Mouse (Mus musculus) monocyte, adult 5-6 weeks (primary cell): Measurements from ENCODE around the gene Car12. TPM values are rescaled to one million over a fixed set of nuclear protein-coding genes. Genes with fewer than 3 reads are reported as not detected.

Experiments used
- ATAC-seq: fragments of 153-309, 156-312 bp; replicated peaks from 2 replicates; pipeline ENCODE4 v1.8.0; 2017; ENCODE audit warnings: mild to moderate bottlenecking; ENCODE audit not compliant: low TSS enrichment, insufficient number of reproducible peaks, severe bottlenecking, poor library complexity, low FRiP score
- total RNA-seq: library from RNA; stranded (forward); fragments of 200-1000, 200-491, 200-594 nt; gene quantifications from 3 replicates; pipeline ENCODE4 v1.2.3, GENCODE M21; 2017

Gene Car12
- total RNA-seq, 1 experiment from 2014 or later = not detected

DNA sequence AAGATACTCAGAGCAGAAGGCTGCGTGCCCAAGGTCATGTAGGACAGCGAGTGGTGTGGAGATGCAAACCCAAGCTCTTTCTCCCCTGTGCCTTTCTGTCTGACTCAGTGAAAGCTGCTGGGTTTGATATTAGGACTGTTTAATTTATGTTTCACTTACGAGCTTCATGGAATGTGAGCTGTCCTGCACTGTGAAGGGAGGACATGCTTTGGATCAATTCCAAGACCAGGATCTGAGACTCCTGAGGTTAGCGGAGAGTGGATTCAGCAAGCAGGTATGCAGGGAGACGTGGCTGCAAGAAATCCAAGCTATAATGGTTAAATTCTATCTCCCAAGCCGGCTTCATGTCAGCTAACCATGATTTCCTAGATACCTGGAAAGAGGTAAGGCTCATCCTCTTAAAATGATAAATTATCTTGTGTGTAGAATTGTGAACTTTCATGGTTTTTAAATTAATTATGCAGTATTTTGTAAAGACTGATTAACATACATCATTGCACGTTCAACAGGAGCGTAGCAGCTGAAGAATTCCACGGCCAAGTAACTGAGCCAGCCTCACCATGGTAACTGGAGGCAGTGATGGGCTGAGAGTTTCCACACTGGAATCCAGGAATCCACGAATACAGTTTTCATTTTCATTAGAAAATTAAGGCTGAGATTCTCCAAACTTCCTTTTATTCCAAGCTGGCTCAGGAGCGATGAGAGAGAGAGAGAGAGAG lies 5.3 kb upstream of the Car12 start:
- no peak for ATAC-seq

DNA sequence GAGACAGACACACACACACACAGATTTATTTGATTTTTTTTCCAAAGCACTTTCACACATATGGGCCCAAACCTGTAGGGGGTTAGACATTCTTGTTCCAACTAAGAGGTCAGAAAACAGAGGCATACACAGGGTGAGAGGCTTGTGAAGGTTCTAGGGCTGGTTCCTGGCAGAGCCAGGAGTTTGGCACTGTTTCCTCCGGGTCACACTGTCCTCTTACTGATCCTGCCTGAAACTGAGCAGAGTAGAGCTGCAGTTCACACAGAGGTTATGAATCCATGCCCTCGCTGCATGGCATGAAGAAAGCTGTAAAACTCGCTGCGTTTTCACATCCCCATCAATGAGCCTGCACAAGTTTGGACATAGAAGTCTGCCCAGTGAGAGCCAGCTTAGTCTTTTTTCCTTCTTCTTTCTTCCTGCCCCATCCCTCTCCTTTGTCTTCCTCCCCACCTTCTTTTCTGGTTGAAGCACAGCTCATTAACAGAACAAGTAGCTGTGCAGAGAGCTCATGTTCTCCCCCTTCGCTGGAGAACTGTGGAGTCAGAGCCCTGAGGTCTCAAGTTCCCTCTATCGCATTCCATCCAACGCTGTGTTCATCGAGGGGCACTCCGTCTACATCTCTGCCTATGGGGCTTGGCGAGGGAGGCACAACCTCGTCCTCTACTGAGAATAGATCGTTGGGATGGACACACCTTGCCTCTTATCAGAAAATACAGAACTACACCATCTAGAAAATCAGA lies 4.5 kb upstream of the Car12 start:
- ATAC-seq = no peak

DNA sequence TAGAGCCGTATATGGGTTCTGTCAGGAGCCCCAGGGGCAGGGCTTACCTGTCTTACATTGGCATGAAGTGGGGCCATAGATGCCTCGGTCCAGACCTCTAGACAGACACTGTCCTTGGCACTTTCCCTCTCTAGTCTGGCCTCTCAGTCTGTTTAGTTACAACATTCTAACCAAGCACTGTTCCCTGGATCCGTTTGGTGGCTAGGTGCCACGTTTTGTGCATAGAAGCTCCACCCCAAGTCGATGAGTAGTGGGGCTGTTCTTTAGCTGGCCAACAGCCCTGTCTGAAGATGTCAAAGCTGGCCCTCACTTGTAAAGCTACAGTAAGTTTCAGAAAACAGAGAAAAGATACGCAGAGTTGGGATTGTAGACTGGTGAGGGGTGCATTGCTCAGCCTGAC lies 2.9 kb upstream of the Car12 start:
- ATAC-seq = no peak

DNA sequence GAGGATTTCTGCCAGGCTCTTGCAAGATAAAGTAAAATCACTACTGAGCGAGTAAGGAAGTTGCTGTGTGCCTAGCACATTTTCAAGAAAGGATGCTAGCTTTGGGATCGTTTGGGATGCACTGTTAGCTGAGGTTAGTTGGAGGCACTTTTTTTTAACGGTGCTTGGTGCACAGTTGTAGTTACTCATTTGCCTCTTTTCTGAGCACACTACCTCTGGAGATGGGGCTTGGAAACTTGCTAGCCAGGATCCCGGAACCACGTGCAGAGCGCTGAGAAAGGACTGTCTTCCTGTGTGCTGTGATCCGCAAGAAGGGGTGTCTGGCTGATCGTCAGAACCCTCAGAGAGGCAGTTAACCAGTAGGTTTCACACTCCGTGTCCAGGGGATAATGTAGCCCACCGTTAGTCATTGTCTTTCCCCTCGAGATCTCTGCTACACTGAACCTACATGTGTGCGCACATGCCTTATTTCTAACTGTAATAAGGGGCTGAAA lies 583 bp downstream of the Car12 start:
- ATAC-seq = no peak

DNA sequence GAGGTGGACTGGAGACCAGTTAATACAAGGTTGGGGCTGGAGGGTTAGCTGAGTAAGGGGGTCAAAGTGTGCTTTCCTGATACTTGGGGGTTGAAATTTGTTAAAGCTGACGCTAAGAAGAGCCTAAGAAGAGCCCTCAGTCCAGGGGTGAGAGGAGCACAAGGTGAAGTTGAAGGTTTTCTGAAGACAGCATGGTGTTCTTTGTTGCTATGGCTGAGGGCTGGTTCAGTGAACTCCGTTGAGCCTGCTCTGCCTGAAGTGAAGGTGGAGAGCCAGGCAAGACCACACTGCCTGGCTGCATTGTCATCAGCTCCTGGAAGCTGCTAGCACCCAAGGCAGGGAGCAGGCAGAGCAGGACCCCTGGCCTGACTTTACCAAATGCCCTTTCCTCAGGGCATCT lies 1.9 kb downstream of the Car12 start:
- ATAC-seq = no peak

DNA sequence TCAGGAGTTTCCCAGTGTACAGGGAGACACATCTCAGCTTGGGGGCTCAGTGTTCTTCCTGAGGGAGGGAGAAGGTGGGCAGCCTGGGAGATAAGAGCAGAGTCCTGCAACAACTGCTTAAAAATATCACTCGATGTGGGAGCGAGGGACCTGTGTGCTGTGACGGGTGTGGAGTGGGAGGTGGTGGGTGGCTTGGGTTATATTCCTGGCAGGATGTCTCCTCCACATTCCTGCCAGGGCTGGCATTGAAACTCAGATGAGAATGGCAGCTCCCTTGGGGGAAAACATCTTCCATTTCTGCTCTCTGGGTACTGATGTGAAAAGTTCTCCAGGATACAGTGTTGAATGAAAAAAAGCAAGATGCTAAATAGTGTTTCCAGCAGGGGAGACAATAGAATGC lies 3.0 kb downstream of the Car12 start:
- ATAC-seq = no peak

DNA sequence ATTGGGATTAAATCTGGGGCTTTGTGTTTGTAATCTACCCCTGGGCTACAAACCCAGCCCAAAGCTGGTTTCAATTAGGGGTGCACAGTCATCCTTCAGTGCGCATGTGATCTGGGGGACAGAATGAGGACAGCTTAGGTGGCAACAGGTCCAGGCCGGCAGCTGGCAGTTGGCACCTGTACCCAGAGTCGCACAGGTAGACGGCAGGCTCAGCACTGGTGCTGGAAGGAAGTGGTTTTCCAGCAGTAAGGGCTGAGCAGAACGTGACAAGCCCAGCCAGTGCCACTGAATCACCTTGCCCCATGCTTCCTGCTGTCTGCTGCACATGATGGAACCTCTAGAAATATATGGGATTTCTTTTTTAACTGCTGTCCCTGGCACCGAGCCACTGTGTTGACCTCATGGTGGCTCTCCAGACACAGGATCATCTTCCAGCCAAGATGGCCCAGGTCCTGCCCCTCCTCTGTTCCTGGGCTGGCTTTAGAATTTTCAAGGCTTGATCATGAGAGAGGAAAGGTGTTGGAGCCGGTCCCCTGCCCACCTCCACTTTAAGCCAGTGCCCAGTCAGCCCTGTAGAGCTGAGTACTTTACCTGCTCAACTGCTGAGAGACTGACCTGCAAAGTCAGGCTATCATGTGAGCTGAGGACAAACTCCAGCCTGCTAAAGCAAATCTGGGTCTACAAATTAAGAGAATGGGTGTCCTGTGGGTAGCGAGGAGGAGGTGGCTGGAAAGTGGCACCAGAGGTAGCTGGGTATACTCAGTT lies 7.4 kb downstream of the Car12 start:
- no peak for ATAC-seq

DNA sequence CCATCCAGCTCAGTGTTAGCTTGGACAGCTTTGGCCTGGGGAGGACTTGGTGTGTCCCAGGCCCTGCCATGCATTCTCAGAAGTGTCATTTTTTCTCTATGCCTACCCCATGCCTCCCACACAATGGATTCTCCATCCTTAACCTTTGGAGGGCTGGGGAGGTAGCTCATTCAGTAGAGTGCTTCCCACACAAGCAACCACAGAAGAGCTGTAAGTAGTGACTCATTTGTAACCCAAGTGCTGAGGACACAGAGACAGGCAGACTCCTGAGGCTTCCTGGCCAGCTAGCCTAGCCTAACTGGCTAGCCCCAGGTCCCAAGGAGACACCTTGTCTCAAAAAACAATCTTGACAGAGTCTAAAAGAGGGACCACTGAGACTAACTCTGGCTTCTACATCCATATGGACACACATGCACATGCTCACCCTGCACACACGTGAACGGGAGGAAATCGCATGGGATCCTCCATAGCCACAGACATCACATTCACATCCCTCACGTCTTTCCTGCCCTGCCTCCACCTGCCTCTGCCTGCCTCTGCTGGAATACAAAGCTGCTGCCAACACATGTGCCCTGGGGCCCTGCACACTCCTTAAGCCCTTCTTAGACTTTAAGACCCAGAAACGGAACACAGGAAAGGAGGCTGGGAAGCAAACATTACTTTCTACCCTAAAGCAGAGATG lies 8.8 kb downstream of the Car12 start:
- ATAC-seq = no peak

DNA sequence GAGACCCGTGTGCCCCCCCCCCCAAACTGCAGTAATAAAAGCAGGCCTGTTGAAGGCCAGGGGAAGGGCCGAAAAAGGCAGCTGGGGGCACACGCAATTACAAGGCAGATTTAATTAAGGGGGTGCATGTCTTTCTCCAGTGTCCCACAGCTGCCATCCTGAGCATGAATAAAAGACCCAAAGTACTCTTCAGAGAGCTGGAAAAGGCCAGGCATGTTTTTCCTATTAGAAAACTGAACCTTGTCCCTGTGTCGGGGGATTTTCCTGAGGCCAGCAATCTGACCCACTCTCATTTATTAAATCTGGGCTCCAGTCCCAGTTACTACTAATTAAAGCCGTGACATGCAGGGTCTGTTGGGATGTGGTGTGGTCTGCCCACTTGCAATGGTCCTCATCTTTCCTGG lies 9.4 kb downstream of the Car12 start:
- ATAC-seq = no peak

DNA sequence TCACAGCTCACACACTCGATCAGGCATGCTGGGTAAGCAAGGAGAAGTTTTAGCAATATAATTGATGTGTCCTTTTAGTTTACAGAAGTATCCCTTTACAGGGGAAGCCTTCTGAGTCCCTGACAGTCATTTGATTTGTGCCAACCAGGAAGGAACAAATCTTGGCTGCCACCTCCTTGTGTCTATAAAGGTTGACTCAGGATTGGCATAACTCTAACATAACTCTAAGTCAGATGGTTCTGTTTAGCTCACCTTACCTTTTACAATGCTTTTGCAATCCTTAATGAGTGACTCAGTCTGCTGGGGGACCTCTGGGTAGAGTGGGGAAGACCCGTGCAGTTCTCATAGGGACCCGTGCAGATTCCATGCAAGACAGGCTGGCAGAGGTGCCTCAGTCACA lies 12.1 kb downstream of the Car12 start:
- ATAC-seq = no peak

DNA sequence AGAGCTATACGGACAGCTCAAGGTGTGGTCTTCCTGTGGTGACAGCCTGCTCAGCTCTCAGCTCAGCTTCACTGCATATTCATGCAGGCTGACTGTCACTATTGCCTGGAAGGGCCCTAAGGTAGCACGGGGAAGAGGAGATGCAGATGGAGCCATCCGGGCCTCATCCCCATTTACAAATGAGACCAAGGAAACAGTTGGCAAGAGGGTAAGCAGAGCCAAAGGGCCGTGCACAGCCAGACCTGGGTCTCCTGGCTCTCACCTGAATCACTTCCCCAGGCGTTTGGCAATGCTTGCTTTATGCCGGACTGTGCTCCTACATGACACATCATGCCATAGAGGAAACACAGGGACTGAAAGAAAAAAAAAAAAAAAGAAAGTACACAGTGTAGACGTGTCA lies 13.8 kb downstream of the Car12 start:
- no peak for ATAC-seq

DNA sequence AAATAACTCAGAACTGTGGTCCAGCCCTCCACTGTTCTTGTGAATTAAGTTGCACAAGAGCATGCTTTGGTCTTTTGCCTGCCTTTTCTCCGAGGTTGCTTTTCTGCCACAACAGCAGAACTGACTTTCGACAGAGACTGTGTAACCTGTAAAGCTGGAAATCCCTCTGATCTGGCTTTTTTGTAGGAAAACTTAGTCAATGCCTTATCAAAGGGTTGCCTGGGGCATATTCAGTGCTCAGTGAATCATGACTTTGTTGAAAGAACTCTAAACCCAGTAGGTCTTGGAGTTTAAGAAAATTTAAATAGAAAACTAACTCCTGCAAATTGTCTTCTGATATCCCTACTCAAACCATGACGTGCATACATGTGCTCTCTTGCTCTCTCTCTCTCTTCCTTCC lies 17.1 kb downstream of the Car12 start:
- ATAC-seq = no peak

DNA sequence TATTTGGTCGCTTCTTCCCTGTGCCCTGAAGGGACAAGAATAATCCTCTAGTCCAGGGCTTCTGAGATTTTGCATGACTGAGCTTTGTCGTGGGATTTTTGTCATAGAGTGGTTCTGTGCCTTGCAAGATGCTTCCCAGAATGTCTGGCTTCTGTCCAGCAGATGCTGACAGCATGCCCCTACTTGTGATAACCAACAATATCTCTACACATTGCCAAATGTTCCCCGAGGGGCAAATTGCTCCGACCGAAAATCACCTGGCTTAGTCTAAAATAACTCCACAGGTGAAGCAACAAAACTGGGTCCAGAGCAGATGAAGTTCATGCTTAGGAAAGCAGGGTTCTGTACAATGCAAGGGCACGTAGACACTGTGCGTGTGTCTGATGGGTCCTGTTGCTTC lies 17.8 kb downstream of the Car12 start:
- no peak for ATAC-seq

DNA sequence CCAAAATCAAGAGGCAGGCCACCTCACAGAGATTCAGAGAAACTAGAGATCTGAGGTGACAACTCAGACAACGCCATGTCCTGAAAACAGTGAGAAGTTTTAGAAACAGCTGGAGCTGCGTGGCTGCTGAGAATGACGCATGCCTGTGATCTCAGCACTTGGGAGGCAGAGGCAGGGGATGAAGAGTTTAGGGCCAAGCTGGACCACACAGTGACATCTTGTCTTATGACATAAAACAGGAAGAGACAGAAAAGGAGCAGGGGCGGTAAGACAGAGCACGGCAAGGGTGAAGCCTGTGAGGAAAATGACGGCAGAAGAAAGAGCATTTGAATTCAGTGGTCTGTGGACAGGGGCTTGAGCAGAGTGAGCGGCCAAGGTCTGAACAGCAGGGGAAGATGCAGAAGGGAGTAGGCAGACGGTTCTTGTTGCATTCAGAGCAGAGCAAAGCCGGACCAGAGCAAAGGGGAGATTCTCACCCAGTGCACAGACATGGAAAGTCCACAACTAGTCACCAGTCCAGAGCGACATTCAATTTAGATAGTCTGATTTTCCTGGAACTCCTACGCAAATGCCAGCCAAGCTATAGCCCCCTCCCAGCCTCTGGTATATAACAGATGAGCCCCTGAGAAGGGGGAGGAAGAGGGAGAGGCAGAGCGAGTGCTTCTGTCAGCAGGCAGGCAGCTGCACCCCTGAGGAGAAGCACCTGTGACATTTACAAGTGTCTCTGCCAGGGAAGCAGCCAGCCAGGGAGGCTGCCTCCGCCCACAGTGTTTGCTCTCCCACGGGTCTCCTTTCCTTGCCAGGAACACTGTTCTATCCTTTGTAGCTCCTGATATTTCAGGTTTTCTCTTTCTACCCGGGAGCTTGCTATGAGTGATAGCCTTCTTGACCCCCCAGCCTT lies 19.6 kb downstream of the Car12 start:
- no peak for ATAC-seq

DNA sequence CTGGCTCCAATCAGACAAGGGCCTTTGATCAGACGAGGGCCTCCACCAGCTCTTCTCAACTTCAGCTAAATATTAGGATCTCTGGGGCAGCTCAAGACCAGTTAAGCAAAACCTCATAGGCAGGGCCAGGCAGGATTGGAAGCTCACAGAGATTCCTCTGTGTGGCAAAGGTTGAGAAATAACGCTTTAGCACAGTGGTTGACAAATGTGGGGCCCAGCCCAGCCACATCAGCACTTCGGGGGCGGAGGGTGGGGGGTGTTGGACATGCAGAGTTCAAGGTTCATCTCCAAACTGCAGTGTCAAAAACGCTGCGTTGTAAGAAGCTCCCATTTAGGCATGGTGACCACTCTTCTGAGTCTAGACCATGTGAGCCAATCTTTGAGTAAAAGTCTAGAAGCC lies 21.1 kb downstream of the Car12 start:
- no peak for ATAC-seq

DNA sequence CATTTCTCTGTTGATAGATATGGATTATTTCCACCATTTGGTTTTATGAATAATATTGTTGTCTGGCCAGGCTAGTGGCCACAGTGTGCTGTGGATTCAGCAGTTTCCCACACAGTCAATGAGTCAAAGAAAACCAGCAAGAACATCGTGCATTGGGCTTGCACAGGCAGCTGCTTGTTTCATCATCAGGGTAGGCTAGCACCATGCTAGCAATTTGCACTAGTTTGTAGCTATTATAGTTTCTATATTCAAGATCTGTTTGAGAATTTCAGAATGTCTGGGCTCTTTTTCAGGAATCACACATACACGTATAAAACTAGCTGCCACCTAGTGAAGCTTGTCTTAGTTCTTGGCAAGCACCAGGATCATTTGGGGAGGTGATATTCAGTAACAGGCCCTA lies 21.6 kb downstream of the Car12 start:
- no peak for ATAC-seq

DNA sequence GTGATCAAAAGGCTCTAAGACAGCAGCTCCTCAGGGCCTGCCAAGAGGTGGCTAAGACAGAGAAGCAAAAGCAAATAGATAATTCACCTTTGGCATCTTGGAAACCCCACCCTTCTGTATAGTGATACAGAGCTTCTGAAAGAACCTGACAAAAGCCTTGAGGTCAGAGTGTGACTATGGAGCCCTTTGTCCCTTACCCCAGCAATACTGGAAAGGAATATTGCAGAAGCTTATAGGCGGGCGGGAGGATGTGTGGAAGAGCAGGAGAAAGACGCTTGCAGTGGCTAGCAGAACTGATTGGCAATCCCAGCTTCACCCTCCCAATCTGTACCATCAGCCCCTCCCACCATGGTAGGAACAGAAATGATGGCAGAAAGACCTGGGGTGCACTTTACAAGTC lies 22.5 kb downstream of the Car12 start:
- ATAC-seq = no peak

DNA sequence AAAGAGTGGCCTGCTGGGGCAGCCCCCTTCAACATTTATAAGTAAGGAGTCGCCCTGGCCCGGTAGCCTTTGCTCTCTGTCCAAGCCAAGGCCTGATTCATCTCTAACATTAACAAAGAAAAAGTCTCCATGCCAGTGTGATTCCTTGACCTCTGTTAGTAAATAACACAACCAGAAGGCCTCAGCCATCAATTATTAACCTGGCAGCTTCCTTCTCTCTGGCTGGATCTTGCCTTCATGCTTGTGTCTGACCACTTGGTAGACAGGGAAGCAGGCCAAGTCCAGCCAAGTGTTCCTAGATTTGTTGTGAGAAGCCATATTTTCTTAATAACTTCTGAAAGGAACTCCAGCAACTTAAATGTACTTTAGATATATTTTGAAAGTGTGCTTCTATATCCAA lies 23.1 kb downstream of the Car12 start:
- no peak for ATAC-seq
